Mouse (Mus musculus): ENCODE data around the gene Gfy.

DNA sequence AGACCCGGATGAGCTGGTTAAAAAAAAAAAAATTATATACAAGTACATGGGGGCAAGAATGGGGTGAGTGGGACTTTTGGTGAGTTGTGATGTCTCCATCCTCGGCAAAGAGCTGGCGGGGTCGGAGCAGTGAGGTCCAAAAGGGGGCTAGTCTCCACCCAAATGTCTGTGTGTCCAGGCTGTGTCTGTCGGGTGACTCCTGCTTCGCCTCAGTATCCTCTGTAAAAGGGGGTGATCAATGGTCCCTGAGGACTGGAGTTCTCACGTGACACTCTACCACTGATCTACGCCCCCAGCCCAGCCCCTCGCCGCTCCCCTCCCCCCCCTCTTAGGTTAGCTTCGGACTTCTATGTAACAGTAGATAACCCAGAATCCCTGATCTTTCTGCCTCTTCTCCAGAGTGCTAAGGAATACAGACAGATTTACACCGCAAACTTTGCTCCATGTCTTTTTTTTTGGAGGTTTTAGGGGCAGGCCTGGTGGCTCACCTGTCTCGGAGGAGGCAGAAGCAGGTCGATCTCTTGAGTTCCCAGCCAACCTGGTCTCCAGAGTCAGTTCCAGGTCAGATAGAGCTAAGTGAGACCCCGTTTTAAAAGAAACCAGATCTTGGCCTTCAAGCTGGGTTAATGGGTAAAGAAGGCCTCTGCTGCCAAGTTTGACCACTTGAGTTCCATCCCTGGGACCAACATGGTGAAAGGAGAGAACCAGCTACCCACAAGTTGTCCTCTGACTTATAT lies 49.4 kb downstream of the Gfy start:
- TF ChIP-seq CTCF (IDR thresholded peaks at IDR 0.05) (no peak), EP300 (IDR thresholded peaks at IDR 0.05; ENCODE audit: insufficient read depth, low read depth, low read length) (no peak), POLR2A (IDR thresholded peaks at IDR 0.05; ENCODE audit: insufficient read depth, low read depth, low read length) (no peak)

All from heart, adult 2 months (tissue).